Mouse (Mus musculus): ENCODE results near the gene Caln1.

Caln1 gene

GRCm38 (mm10) chr5:130369237-130369636 is at the start of gene Caln1:
TSS of gene Caln1 (plus strand) at chr5:130369455.
- peak; percentile 9 for DNase-seq (ENCODE audit: low spot score)

- no peak for DNase-seq (ENCODE audit: low spot score)
Observed at GRCm38 (mm10) chr5:130319783-130320182, 49.5 kb upstream of the Caln1 start.

GRCm38 (mm10) chr5:130320485-130320884 is 48.8 kb upstream of the Caln1 start:
- no peak for DNase-seq (ENCODE audit: low spot score)

- no peak for DNase-seq (ENCODE audit: low spot score)
Observed at GRCm38 (mm10) chr5:130325486-130325885, 43.8 kb upstream of the Caln1 start.

- no peak for DNase-seq (ENCODE audit: low spot score)
Observed at GRCm38 (mm10) chr5:130327615-130328263, 41.5 kb upstream of the Caln1 start.

GRCm38 (mm10) chr5:130328366-130328765 is 40.9 kb upstream of the Caln1 start:
- DNase-seq (ENCODE audit: low spot score), result no peak

GRCm38 (mm10) chr5:130329889-130330288 is 39.4 kb upstream of the Caln1 start:
- DNase-seq (ENCODE audit: low spot score), result no peak

- no peak for DNase-seq (ENCODE audit: low spot score)
Observed at GRCm38 (mm10) chr5:130330801-130331200, 38.5 kb upstream of the Caln1 start.

GRCm38 (mm10) chr5:130331206-130331605 is 38.0 kb upstream of the Caln1 start:
- DNase-seq (ENCODE audit: low spot score), result no peak

GRCm38 (mm10) chr5:130333566-130333965 is 35.7 kb upstream of the Caln1 start:
- no peak for DNase-seq (ENCODE audit: low spot score)

GRCm38 (mm10) chr5:130333971-130334370 is 35.3 kb upstream of the Caln1 start:
- no peak for DNase-seq (ENCODE audit: low spot score)

GRCm38 (mm10) chr5:130335462-130335861 is 33.8 kb upstream of the Caln1 start:
- no peak for DNase-seq (ENCODE audit: low spot score)

- DNase-seq (ENCODE audit: low spot score), result no peak
Observed at GRCm38 (mm10) chr5:130340656-130341055, 28.6 kb upstream of the Caln1 start.

GRCm38 (mm10) chr5:130344999-130345398 is 24.3 kb upstream of the Caln1 start:
- no peak for DNase-seq (ENCODE audit: low spot score)

GRCm38 (mm10) chr5:130345871-130346270 is 23.4 kb upstream of the Caln1 start:
- DNase-seq (ENCODE audit: low spot score), result no peak

GRCm38 (mm10) chr5:130355223-130355622 is 14.0 kb upstream of the Caln1 start:
- no peak for DNase-seq (ENCODE audit: low spot score)

- no peak for DNase-seq (ENCODE audit: low spot score)
Observed at GRCm38 (mm10) chr5:130363111-130363510, 6.1 kb upstream of the Caln1 start.

- no peak for DNase-seq (ENCODE audit: low spot score)
Observed at GRCm38 (mm10) chr5:130363773-130364172, 5.5 kb upstream of the Caln1 start.

GRCm38 (mm10) chr5:130368236-130368635 is 1.0 kb upstream of the Caln1 start:
- DNase-seq (ENCODE audit: low spot score), result no peak

- DNase-seq (ENCODE audit: low spot score), result no peak
Observed at GRCm38 (mm10) chr5:130375411-130375810, 6.2 kb downstream of the Caln1 start.

- no peak for DNase-seq (ENCODE audit: low spot score)
Observed at GRCm38 (mm10) chr5:130384222-130384912, 15.1 kb downstream of the Caln1 start, which contains the start of gene A330070K13Rik. TSS of gene A330070K13Rik (minus strand) at chr5:130384631.

- DNase-seq (ENCODE audit: low spot score), result no peak
Observed at GRCm38 (mm10) chr5:130386418-130386817, 17.2 kb downstream of the Caln1 start.

GRCm38 (mm10) chr5:130393618-130394355 is 24.5 kb downstream of the Caln1 start:
- DNase-seq (ENCODE audit: low spot score), result no peak

Data from urinary bladder, postnatal 14 days (tissue).